Mouse (Mus musculus) brain, embryonic 14.5 days (tissue): ENCODE results near the gene Spout1.

Source experiments
- CTCF ChIP-seq: fragments of 200-500 bp; IDR thresholded peaks from 2 replicates; pipeline ENCODE4 v1.5.1; 2012; ENCODE audit warnings: inconsistent platforms, mild to moderate bottlenecking, moderate library complexity, borderline replicate concordance; ENCODE audit not compliant: insufficient read depth, insufficient read length; ENCODE audit errors: extremely low read depth
- POLR2A ChIP-seq: fragments of 200-500 bp; IDR thresholded peaks from 2 replicates; pipeline ENCODE4 v1.6.1; 2012; ENCODE audit warnings: mild to moderate bottlenecking, inconsistent platforms, borderline replicate concordance; ENCODE audit not compliant: poor library complexity, insufficient read depth, insufficient read length, severe bottlenecking; ENCODE audit errors: extremely low read depth

DNA sequence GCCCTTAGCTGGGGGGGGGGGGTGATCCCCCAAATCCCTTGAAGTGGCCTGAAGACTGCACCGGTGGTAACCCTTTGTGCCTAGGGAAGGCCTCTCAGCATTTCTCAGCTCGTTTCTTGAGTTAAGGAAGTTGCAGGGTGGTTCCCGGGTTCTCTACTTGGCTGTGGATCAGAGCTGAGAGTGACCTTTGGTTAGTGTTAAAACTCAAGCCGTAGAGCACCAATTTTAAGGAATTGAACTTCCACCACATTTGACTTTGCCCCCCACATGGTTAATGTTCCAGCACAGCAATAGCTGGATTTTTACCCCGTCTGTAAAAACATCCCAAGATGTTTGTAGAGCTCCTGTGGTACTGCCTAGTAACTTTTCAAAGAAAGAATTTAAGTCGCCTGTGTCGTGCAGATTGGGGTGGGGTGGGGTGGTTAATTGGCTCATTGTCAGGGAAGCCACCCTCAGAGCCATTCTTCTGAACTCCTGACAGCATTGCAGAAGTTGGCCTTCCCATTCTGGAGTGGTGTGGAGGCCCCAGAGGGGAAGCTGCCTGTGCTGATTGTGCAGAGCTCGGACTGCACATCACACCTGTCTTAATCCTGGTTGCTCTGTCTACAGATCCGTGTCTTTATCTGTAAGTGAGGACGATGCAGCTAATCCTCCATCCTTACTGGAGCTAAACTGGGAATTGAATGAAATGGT lies 43.2 kb downstream of the Spout1 start:
- TF ChIP-seq CTCF (no peak), POLR2A (no peak)
